Mouse (Mus musculus): ENCODE measurements around the gene Gm8947.
"Not testable (repeated sequence)": the region's sequence is repeated elsewhere in the genome, so short reads cannot be mapped to it uniquely, and the experiment has no call there.

The Gm8947 gene

DNA sequence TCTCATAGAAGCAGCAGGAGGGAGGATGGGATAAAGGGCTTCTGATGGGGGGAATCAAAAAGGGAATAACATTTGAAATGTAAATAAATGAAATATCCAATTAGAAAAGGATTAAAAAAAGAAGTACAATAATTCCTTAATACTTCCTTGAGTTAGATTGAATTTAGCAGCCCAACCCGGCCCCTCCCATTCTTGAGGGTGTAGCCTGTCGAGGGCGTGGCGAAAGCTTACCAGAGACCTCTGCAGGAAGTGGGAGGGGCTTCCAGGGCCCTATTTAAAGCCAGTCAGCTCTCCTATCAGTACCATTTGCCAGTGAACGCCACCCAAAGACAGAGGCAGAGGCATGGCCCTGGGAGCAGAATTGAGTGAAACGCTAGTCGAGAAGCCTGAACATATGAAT lies at the start of gene Gm8947:
Gm8947 (plus strand) TSS at position 302 of the 400 bp plus-strand sequence.
- not testable (repeated sequence) for DNase-seq (ENCODE audit: low spot score in 2 of 2)

DNA sequence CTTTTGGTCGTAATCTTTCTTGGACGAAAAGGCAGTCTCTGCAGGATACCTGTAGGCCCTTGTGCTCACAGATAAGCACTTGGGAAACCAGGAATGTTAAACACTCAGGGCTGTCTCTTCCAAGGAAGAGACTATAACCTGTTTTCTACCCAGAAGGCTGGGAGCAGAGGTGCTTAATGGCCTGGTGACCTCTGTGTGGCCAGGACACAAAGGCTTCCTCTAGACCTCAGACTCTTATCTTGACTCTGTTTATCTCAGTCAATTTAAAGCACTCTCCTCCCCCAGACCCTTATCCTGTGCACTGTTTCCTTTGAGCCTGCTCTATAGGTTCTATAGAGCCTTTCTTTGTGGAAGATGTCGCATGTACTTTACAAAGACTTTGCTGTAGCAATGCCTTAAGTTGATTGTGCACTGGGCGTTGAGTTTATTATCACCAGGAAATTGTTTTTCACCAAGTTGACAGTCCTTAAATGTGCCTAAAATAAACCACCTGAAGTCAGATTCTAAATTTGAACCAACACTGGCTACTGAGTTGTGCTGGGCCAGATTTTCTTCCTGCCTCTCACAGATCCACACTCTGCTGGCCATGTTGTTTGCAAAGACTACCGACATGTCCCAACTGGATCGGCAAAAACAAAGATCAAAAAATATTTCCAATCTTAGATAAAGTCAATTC lies 47.6 kb upstream of the Gm8947 start:
- DNase-seq (ENCODE audit: low spot score in 2 of 2) = no peak

DNA sequence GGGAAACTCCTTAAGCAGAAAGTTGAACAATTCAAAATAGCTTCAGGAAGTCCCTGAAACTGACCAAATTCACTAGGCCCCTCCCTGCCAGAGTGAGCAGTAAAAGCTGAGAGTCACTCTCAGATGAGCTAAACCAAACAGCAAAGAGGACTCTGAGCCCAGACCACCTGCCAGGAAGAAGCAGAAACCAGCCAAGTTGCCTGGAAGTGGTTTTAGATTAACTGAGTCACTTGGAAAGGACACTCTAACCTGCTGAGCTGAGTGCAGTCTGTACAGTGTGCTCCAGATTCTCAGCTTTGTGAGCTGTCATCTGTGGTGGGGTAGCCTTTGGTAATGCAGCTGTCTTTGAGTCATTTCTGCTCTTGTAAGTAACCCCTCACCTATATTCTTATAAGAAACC lies 44.4 kb upstream of the Gm8947 start:
- no peak for DNase-seq (ENCODE audit: low spot score in 2 of 2)

DNA sequence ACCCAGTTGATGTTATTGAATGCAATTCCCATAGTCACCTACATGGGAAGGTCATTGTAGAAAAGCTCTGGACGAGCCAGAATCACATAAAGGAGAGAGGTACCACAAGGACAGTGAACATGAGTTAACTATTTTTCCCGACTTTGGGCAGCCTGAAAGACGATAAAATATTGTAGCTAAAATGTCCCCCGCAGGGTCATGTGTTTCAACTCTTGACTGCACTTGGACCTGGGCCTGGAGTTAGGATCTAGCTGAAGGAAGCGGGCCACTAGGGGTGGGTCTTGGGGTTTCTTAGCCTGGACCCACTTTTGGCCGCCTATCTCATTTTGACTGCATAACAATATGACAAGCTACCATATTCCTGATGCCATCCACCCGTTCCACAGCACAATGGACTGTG lies 42.0 kb upstream of the Gm8947 start:
- no peak for DNase-seq (ENCODE audit: low spot score in 2 of 2)

DNA sequence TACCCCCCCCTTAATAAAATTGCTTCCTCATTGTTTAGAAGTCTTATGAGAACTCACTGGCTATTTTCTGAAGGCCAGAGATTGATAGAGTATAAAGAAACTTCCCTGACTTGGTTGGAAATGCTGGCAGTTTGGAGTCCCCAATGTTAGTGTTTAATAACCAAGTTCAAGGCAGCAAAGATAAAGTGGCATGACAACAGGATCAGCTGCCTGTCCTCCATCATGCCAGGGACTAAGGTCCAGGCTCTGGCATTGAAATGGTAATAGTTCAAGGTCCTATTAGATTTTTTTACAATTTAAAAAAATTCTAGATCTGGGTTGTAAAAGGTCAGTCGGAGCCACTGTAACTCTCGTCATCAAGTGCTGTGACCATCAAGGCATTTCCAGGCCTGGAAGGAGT lies 41.1 kb upstream of the Gm8947 start:
- DNase-seq (ENCODE audit: low spot score in 2 of 2) = no peak

DNA sequence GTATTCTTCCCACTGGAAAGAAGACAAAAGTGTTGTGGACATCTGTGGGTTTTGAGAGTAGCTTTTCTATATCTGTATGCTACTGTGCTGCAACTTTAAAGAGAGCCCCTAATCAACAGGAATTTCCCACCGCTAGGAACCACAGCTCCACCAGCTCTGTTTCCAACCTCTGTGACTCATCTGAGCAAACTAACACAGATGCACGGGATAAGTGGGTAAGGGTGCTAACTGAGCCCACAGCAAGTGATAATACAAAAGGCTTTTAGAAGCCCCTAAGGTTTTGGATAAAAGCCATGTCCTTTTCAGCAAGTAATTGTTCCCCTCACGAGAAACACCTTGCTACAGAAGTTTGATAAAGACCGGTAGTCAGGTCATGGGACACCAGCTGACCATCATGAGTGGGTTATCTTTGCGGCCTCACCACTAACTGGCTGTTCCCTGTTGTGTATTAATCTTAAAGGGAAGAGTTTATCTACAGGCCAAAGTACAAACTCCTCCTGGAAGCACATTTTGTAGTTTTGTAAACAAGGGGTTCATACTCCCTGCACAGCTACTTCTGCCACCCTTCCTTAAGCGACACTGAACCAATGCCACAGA lies 39.0 kb upstream of the Gm8947 start:
- no peak for DNase-seq (ENCODE audit: low spot score in 2 of 2)

DNA sequence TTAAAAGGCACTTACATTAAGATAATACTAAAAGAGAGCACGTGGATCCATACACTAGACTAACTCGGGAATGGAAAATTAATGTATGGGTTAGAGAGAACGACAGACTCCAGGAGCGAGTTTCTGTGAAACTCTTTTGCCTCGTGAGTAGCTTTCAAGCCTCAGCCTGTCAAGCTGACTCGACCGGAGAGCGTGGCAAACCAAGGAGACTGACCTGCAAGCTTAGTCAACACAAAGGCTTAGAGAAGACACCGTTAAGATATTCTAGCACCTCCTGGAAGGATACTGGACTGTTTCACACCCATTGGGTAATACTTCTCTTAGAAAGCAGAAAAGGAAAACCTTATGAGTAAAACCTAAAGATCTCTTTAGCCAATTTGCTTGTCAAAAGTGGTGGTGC lies 38.0 kb upstream of the Gm8947 start:
- not testable (repeated sequence) for DNase-seq (ENCODE audit: low spot score in 2 of 2)

DNA sequence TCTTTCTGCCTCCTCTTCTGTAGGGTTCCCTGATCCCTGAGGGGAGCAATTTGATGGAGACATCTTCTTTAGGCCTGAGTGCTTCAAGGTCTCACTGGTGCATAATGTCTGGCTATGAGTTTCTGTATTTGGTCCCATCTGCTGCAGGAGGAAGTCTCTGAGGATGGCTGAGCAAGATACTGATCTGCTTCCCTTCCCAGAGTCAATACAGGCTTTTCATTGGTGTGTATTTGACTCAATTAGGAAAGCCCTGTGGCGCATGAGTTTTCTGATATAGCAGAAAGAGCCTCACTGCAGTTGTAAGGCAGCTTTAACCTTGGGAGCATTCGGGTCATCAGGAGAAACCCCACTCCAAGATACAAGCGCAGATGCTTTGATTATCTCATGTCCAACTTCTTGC lies 36.0 kb upstream of the Gm8947 start:
- DNase-seq (ENCODE audit: low spot score in 2 of 2) = no peak

DNA sequence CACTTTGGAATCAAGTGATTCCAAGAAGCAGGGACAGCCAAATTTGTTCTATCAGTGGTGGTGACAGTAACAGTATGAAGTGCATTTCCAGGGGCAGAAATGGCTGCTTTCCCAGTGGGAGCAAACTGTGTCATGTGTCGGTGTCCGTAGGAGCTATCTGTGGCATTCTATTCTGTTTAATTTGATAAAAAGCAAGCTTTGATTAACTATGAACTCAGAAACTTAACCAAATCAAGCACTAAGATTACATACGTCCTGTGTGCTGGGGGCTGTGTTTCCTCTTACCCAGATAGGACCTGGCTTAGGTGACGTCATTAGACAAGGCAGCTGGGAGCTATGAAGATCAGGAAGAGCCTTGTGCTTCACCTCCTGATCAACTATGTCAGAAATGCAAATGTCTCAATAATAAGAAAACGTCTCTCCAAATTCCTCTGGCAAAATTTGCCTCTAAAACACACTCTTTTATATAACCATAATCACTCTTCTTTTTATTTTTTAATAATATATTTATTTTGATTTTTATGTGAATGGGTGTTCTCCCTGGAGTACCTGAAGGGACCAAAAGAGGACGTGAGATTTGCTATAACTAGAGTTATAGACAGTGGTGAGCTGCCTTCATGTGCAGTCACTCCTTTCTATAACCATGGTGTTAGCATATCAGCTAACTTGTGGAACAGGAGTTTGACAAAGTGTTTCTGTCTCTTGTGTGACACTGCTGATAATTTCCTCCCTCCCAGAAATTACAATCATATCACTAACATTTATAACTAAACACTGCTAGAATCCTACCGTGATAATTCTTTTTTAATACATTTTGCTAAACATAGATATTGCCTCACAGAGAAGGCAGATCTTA lies 35.2 kb upstream of the Gm8947 start:
- DNase-seq (ENCODE audit: low spot score in 2 of 2) = no peak

DNA sequence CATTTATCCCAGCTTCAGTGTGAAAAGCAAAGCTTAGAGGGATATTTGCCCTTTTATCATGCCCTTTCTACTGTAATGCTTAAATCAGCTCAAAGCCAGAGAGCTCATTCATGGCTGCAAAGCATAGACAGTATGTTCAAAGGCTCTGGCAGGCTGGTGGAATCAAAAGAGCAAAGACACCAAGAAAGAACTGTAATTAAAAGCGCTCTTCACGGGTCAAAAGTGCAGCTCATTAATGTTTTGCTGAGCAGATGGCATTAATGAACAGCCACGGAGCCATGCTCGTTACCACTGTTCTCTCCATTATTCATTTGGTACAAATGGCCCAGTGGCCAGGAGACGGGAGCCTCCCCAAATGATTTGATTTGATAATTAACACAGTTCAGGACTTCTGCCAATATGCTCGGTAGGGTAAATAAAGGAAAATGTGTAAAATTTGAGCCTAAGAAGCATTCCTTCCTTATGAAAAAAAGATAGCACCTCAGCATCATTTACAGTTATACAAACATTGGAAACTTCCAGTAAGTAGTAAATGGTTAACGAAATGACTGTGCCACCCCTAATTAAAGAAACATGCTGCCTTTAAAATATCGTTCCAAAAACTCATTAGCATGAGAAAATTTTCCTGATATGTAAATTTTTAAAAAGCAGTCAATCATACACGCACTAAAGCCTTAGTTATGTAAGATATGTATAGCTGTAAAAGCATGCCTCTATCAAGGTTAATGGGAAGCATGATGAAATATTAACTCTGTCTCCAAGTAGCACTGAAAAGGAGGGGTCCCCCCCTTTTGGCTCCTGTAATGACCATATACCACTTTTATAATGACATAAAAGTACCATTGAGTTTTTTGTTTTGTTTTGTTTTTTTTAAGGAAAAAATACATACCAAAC lies 34.0 kb upstream of the Gm8947 start:
- no peak for DNase-seq (ENCODE audit: low spot score in 2 of 2)

DNA sequence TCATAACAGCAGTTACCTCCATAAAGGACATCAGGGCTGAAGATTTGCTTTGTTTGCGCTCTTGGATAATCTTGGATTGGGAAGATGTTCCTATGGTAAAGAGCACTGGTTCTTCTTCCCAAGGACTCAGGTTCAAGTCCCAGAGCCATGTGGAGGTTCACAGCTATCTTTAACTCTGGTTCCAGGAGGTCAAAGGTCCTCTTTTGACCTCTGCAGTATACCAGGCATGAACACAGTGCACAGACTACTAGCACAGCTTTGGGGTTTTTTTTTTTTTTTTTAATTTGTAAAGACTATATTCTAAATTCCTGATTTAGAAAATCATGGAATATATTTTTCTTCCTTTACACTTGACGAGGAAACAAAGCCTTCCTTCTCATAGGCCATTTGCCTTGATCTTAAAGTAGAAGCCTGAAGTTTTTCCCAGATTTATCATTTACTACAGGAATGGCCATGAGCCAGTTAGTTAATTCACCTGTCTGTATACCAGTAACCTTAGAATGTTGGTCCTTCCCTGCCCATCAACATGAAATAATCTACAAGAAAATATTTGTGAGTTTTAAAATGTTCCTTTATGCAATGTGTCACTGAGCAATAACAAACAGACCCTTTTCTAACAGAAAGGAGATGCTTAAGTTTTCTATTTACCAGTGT lies 33.2 kb upstream of the Gm8947 start:
- no peak for DNase-seq (ENCODE audit: low spot score in 2 of 2)

DNA sequence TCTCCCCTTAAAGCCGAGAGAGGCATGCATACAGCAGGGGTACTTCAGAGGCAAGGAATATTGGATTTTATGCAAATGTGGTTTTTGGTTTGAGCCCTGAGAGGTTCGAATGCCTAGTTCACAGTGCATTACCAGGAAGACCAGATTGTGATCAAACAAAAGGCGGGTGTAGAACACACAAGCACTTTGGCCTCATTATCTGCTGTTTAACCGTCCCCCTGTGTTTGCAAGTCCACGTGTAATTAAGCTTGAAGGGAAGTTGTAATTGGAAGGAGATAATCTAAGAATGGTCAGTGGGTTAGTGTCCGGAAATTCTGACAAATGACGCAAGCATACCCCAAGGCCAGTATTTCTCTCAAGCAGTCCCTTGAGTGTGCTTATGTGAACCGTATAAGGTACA lies 26.1 kb upstream of the Gm8947 start:
- no peak for DNase-seq (ENCODE audit: low spot score in 2 of 2)

DNA sequence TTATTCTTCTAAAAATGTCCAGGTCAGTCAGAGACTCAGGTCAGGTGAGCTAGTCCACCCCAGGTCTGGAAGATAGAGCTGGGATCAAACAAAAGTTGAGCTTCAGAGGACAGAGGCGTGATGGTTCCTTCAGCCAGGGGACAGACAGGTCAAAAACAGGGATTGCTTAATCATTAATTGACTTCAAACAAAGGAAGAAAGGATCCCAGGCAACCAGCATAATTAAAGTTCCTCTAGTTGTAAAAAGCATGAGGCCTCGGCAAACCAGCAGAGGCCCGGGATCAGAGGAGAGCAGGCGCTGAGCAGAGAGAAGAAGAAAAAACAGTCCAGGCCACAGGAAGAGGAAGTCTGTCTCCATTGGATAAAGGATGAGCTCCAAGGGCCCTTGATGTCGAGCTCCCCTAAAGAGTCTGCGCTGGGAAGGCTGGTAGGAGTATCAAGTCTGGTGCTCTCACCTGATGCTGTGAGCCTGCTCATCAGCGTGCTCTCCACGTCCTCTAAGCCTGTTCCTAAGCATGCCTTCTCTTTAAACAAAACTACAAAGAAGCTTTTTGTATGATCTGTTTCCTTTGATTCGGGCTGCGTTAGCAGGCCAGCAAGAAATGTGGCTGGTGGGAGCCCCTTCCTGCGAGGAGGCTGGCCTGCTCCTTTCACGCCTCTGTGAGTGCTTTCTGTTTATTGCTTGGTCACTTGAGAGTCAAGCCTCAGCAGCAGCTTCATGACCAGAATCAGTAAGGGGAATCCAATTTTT lies 24.7 kb upstream of the Gm8947 start:
- DNase-seq (ENCODE audit: low spot score in 2 of 2) = peak in 1 of 2 experiments; percentile 6

DNA sequence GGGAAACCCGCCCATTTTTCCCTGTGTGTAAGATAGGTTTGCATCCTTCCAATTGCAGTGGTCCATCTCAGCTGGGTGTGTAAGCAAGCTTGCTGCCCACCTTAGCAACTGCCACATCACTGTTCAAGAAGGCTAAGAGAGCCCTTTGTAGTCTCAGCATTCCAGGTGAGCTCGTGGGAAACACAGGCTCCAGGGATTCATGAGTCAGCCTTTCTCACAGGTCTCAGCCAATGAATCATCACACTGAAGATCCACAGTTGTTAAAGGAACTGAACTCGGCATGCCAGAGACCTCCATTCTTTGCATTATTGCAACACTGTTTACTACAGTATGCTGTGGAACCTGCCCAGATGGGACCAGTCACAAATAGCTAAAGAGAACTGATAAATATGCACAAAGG lies 23.5 kb upstream of the Gm8947 start:
- no peak for DNase-seq (ENCODE audit: low spot score in 2 of 2)

DNA sequence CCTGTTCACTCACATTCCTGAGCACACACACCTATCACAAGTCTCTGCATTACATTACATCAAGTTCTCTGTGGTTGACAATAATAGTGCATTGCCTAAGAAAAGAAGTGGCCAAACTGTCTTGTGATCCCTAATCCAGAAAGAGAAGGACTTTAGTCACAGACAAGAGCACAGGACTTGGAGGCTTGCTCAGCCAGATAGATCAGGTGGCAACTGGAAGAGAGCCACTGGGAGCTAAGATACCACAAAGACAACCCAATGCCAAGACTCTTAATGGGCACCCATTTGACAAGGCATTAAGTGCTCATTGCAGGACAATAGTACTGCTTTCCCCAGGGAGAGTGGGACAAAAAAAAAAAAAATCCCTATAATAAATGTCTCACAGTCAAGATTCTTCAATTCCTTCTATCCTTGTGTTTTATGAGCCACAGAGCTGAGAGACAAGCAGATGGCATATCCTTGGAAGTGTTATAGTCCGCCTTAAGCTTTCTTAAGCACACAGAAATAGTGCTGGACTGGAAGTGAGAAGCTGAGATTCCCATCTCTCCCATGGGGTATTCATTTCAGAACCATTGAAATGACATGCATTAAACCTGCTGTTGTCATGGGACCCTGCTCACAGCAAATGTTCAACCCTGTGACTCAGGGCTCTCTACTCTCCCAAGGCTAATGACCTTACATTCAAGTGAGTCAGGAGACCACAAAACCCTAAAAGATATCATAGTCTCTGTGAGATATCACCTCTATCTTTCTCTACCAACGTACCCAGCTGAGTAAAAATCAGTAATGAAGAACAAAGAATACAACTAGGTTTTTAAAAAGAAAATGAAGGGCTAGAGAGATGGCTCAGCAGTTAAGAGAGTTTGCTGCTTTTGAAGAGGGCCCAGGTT lies 20.4 kb upstream of the Gm8947 start:
- peak in 1 of 2 experiments; percentile 39 for DNase-seq (ENCODE audit: low spot score in 2 of 2)

DNA sequence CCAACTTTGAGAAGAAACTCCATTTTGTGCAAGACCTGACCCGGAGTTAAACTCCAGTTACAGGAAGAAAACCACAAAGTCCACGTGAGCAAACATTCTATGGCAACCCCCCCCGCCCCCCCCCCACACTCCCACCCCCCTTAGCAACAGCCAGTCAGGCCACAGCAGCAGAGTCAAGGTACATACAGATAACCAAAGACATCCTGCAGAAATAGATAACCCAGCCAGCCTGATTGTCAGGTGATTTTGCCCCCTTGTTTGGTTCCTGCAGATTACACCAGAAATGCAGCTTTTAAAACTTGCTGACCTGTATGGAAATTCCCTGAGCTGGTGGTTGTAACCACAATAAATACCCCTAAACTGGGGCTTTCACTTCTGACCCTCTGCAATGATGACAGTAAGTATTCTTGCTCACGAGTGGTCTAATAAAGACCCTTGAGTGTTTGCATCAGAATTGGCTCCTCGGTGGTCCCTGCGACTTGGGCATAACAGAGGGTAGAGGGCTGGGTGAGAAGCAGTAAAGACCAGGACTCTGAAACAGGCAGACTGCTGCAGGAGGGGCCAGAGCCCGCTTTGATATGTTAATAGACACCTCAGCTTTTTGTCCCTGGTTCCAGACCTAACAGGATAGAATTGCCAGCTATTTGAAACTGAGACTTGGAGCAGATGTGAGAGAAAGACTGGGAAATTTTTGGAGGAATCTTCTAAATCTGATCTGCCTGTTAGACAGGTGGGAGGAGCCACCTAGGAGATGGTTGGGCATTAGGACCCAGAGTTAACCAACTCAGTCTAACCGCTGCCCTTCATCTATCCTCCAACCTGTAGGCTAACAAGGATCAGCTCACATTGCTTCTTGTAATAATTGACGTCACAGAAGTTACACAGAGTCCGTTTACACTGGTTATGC lies 14.9 kb upstream of the Gm8947 start:
- DNase-seq (ENCODE audit: low spot score in 2 of 2) = peak in 1 of 2 experiments; percentile 11

DNA sequence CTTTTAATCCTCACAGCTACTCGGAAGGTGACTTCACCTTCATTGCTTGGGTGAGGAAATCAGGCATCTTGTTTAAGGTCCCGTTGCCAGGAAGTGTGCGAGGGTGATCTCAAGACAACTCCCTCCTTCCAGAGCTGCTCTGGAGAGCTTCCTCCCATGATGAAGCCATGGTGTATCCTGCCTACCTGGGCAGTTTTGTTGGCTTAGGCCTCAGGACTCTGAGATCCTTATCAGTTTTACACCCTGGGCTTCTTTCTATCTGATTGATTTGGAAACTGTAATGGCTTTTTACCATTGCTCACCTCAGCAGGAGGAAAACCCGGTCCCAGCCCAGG lies 14.3 kb upstream of the Gm8947 start:
- no peak for DNase-seq (ENCODE audit: low spot score in 2 of 2)

DNA sequence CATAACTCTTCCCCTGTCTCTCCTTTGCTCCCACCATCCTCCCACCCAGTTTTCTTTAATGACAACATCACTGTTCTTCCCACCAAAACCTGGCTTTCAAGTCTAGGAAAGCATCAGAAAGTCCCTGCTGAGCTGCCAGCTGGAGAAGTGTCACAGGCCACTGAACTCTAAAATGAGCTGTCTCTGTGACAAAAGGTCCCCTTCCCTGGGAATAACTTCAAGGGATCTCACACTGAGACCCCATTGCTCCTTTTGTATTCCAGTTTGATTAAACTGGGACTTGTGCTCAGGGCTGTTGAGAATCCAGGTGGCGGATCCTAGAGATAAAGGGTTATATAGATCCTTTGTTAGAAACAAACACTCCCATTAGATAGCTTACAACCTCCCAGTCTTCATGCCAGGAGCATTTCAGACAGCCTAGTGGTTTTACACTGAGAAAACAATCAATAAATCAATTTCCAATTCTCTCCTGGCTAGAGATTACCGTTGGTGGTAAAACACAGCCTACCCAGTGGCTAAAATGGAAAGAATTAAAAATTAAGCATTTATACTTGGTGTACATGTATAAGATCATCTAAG lies 13.6 kb upstream of the Gm8947 start:
- no peak for DNase-seq (ENCODE audit: low spot score in 2 of 2)

Measured in frontal cortex, postnatal 36 days (tissue).